Mouse (Mus musculus) kidney, adult 2 months (tissue): Measurements from ENCODE around the gene Kif26b.

ENCODE experiments used
- CTCF ChIP-seq: fragments of 200-500 bp; conservative IDR thresholded peaks from 2 replicates; pipeline ENCODE4 v1.5.1; 2011; ENCODE audit warnings: low read depth, mild to moderate bottlenecking, control low read depth, low read length, moderate library complexity, mixed read lengths; ENCODE audit not compliant: insufficient read depth, insufficient read length
- POLR2A ChIP-seq: fragments of 200-500 bp; IDR thresholded peaks from one replicate; pipeline ENCODE4 v1.6.1; 2011; ENCODE audit warnings: low read depth, low read length, control low read depth

DNA sequence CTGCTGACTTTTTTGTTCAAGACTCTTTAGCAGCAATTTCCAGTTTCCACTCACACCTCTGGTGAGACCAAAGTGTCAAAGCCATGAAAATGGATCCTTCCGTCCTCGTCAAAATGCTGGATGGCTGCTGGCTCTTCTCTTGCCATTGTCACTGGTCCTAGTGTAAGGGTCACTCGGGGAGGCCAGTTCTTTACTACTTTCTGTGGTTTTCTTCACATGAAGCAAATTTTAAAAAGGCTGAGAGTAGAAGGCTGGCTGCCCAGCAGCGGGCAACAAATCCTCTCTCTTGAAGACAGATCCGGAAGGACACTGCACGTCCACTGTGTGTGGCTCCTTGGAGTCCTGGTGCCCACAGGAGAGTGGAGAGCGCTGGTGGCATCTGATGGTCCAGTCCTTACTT is 265.9 kb downstream of the Kif26b start:
- no peak for TF ChIP-seq POLR2A
- no peak for TF ChIP-seq CTCF
